Mouse (Mus musculus) lung, postnatal 0 days (tissue): ENCODE results near the gene Klc1. TPM values are rescaled to one million over a fixed set of nuclear protein-coding genes. Genes with fewer than 3 reads are reported as not detected.

Source experiments
- ATAC-seq: fragments of 200-750 bp; cut with Nextera tagmentation; 2 replicates; pipeline ENCODE4 v1.8.0; 2017; ENCODE audit warnings: moderate library complexity
- DNase-seq: peaks from one replicate; pipeline ENCODE4 v3.0.0-alpha.2; 2016; ENCODE audit warnings: low spot score
- H3K27ac ChIP-seq: fragments of 300-500 bp; sonication (generic); 2 replicates; pipeline ENCODE4 v1.5.1; 2014; ENCODE audit warnings: antibody characterized with exemption, mild to moderate bottlenecking, low read length, mixed read lengths
- H3K27me3 ChIP-seq: fragments of 300-500 bp; sonication (generic); replicated peaks from 2 replicates; pipeline ENCODE4 v1.6.1; 2014; ENCODE audit warnings: low read length, mixed read lengths; ENCODE audit not compliant: insufficient read depth
- H3K36me3 ChIP-seq: fragments of 300-500 bp; sonication (generic); 2 replicates; pipeline ENCODE4 v1.6.1; 2014; ENCODE audit warnings: low read length, mixed read lengths; ENCODE audit not compliant: insufficient read depth
- H3K4me1 ChIP-seq: fragments of 300-500 bp; sonication (generic); 2 replicates; pipeline ENCODE4 v1.6.1; 2014; ENCODE audit warnings: antibody characterized with exemption, low read depth, low read length, mixed read lengths; ENCODE audit not compliant: insufficient read depth
- H3K4me2 ChIP-seq: fragments of 300-500 bp; sonication (generic); replicated peaks from 2 replicates; pipeline ENCODE4 v1.6.1; 2014; ENCODE audit warnings: low read depth, mild to moderate bottlenecking, low read length, moderate library complexity, mixed read lengths
- H3K4me3 ChIP-seq: fragments of 300-500 bp; sonication (generic); 2 replicates; pipeline ENCODE4 v1.5.1; 2014; ENCODE audit warnings: low read depth, low read length
- H3K9ac ChIP-seq: fragments of 300-500 bp; sonication (generic); replicated peaks from 2 replicates; pipeline ENCODE4 v1.6.1; 2014; ENCODE audit warnings: low read depth, mild to moderate bottlenecking
- H3K9me3 ChIP-seq: fragments of 300-500 bp; sonication (generic); 2 replicates; pipeline ENCODE4 v1.6.1; 2016; ENCODE audit warnings: low read length, mixed read lengths
- CTCF ChIP-seq: IDR thresholded peaks from 2 replicates; pipeline ENCODE4 v1.5.1; 2016; ENCODE audit warnings: antibody characterized with exemption, mild to moderate bottlenecking
- EP300 ChIP-seq: IDR thresholded peaks from 2 replicates; pipeline ENCODE4 v1.6.1; 2016; ENCODE audit warnings: antibody characterized with exemption, mild to moderate bottlenecking, control low read depth
- WGBS: fragments of 180-500 bp; shearing (Covaris S2); extraction: QIAGEN DNeasy Blood & Tissue Kit; methylation state at CpG from one replicate; pipeline ENCODE4 v1.1.7; 2014; 5-methylcytosine and 5-hydroxymethylcytosine counted together
- polyA plus RNA-seq: library from polyadenylated mRNA; unstranded; fragments of >200 nt; fragmentation: Nextera tagmentation; extraction: Ambion mirVana; gene quantifications from 2 replicates; pipeline ENCODE4 v1.2.1, GENCODE M21; 2015

Gene Klc1
- polyA plus RNA-seq, 1 experiment from 2014 or later: 86.1 TPM

GRCm38 (mm10) chr12:111794102-111794501, 35.5 kb downstream of the Klc1 start:
- Histone ChIP-seq H3K4me1 (no peaks in the 10 kb centered on the region), H3K36me3 (peaks cover 59% of the 10 kb centered on the region), H3K9ac (no peak overlapping the region), H3K27ac (no peak overlapping the region), H3K4me3 (no peak overlapping the region), H3K4me2 (no peak overlapping the region), H3K27me3 (no peaks in the 10 kb centered on the region), H3K9me3 (no peaks in the 10 kb centered on the region)
- TF ChIP-seq CTCF: no peak
- TF ChIP-seq EP300: no peak
- ATAC-seq: peak; percentile 30
- WGBS: 68% methylated on average over 22 of the region's 22 CpGs
- no peak for DNase-seq

GRCm38 (mm10) chr12:111794526-111795179, 36.0 kb downstream of the Klc1 start:
- Histone ChIP-seq H3K36me3 (peaks cover 58% of the 10 kb centered on the region), H3K4me2 (no peak overlapping the region), H3K27ac (no peak overlapping the region), H3K9me3 (no peaks in the 10 kb centered on the region), H3K4me1 (no peaks in the 10 kb centered on the region), H3K27me3 (no peaks in the 10 kb centered on the region), H3K4me3 (no peak overlapping the region), H3K9ac (no peak overlapping the region)
- ATAC-seq: no peak
- TF ChIP-seq CTCF (no peak), EP300 (no peak)
- DNase-seq: no peak
- 89% methylated on average over 18 of the region's 18 CpGs for WGBS

GRCm38 (mm10) chr12:111795180-111795895, 36.7 kb downstream of the Klc1 start:
- H3K4me2 ChIP-seq: no peak overlapping the region
- H3K9ac ChIP-seq: no peak overlapping the region
- H3K36me3 ChIP-seq: peaks cover 54% of the 10 kb centered on the region
- H3K9me3 ChIP-seq: no peaks in the 10 kb centered on the region
- no peaks in the 10 kb centered on the region for H3K4me1 ChIP-seq
- ATAC-seq: no peak; the same call in 1 of the 2 replicates
- no peak overlapping the region for H3K27ac ChIP-seq
- no peaks in the 10 kb centered on the region for H3K27me3 ChIP-seq
- H3K4me3 ChIP-seq: no peak overlapping the region
- WGBS: 87% methylated on average over 28 of the region's 28 CpGs
- DNase-seq: no peak
- TF ChIP-seq EP300: no peak
- TF ChIP-seq CTCF: no peak

GRCm38 (mm10) chr12:111797251-111797650, 38.6 kb downstream of the Klc1 start:
- no peak overlapping the region for H3K9ac ChIP-seq
- WGBS: 75% methylated on average over 8 of the region's 8 CpGs
- TF ChIP-seq EP300 (no peak), CTCF (no peak)
- ATAC-seq (no peak), DNase-seq (no peak)
- no peaks in the 10 kb centered on the region for H3K9me3 ChIP-seq
- peaks cover 60% of the 10 kb centered on the region for H3K36me3 ChIP-seq
- H3K4me3 ChIP-seq: no peak overlapping the region
- H3K4me2 ChIP-seq: no peak overlapping the region
- H3K27ac ChIP-seq: no peak overlapping the region
- no peaks in the 10 kb centered on the region for H3K27me3 ChIP-seq
- no peaks in the 10 kb centered on the region for H3K4me1 ChIP-seq

GRCm38 (mm10) chr12:111798493-111798892, 39.8 kb downstream of the Klc1 start:
- no peak for TF ChIP-seq CTCF
- no peak for TF ChIP-seq EP300
- Histone ChIP-seq H3K27me3 (no peaks in the 10 kb centered on the region), H3K4me1 (no peaks in the 10 kb centered on the region), H3K9me3 (no peaks in the 10 kb centered on the region), H3K9ac (no peak overlapping the region), H3K27ac (no peak overlapping the region), H3K36me3 (peaks cover 54% of the 10 kb centered on the region), H3K4me2 (no peak overlapping the region), H3K4me3 (no peak overlapping the region)
- 91% methylated on average over 13 of the region's 13 CpGs for WGBS
- DNase-seq: no peak
- ATAC-seq: no peak

- Histone ChIP-seq H3K27me3 (no peaks in the 10 kb centered on the region), H3K4me2 (no peak overlapping the region), H3K27ac (no peak overlapping the region), H3K4me1 (no peaks in the 10 kb centered on the region), H3K9me3 (no peaks in the 10 kb centered on the region), H3K36me3 (peaks cover 41% of the 10 kb centered on the region), H3K9ac (no peak overlapping the region), H3K4me3 (no peak overlapping the region)
- no peak for ATAC-seq
- no peak for TF ChIP-seq CTCF
- no peak for TF ChIP-seq EP300
- DNase-seq: no peak
- WGBS: 73% methylated on average over 10 of the region's 10 CpGs
These were observed 42.0 kb downstream of the Klc1 start for GRCm38 (mm10) chr12:111800459-111801183.
